Mouse (Mus musculus): ENCODE measurements around the gene Bmpr1a.

DNA sequence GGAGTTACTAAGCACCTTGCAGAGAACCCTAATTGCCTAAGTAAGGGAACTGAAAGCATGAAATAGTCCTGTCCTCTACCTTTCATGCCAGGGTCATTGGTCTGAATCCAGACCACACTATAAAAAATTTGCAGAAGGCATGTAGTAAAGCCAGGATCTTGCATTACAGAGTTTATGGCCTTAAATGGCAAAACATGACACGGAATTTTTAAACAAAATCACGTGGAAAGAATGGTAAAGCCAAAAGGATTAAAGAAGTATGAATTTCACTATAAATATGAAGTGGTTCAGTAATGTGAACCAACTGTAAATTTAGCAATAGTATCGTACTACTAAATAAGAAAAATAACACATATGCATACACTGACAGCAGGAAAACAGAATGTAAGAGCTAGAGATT is 57.8 kb downstream of the Bmpr1a start:
- no peak for TF ChIP-seq GATA1 (IDR thresholded peaks at IDR 0.05; ENCODE audit: borderline replicate concordance, low read length)
- TF ChIP-seq FLI1 (IDR thresholded peaks at IDR 0.05; ENCODE audit: low read length), result no peak
